ENCODE assay signal across 8 mouse cellular contexts in genomic region chr10:88708671-88709523, GRCm38 (mm10). TPM values are rescaled to one million over a fixed set of nuclear protein-coding genes. Genes with fewer than 3 reads are reported as not detected.
DNase-seq lines count a peak whose midpoint lies in the region; ATAC-seq and TF ChIP-seq lines count a peak whose summit lies in the region.

No protein-coding gene starts in this region.

- H3K9ac ChIP-seq in embryonic facial prominence, embryonic 14.5 days (ENCODE audit: low read depth, low read length): no peak overlapping the region
- H3K9ac ChIP-seq in kidney, embryonic 15.5 days: no peak overlapping the region

- no peaks in the 10 kb centered on the region for H3K36me3 ChIP-seq in embryonic facial prominence, embryonic 14.5 days (ENCODE audit: control insufficient read depth, insufficient read depth, low read length)
- no peaks in the 10 kb centered on the region for H3K36me3 ChIP-seq in embryonic facial prominence, embryonic 10.5 days (replicated peaks)
- H3K36me3 ChIP-seq in kidney, embryonic 15.5 days: no peaks in the 10 kb centered on the region

- 62% methylated on average over 10 of the region's 10 CpGs for WGBS in embryonic facial prominence, embryonic 14.5 days
- WGBS in embryonic facial prominence, embryonic 10.5 days: 67% methylated on average over 10 of the region's 10 CpGs
- 67% methylated on average over 10 of the region's 10 CpGs for WGBS in kidney, embryonic 15.5 days

- no peak overlapping the region for H3K4me2 ChIP-seq in embryonic facial prominence, embryonic 14.5 days (ENCODE audit: low read depth, low read length)
- no peak overlapping the region for H3K4me2 ChIP-seq in kidney, embryonic 15.5 days

- no peaks in the 10 kb centered on the region for H3K27me3 ChIP-seq in embryonic facial prominence, embryonic 14.5 days (replicated peaks; ENCODE audit: control insufficient read depth, insufficient read depth, low read length)
- no peaks in the 10 kb centered on the region for H3K27me3 ChIP-seq in embryonic facial prominence, embryonic 10.5 days (replicated peaks; ENCODE audit: low read depth, poor library complexity, severe bottlenecking)
- no peaks in the 10 kb centered on the region for H3K27me3 ChIP-seq in kidney, embryonic 15.5 days

- ATAC-seq in embryonic facial prominence, embryonic 14.5 days (ENCODE audit: low read depth): no peak
- no peak for ATAC-seq in kidney, embryonic 15.5 days (replicated peaks; ENCODE audit: low FRiP score)

- H3K4me3 ChIP-seq in embryonic facial prominence, embryonic 14.5 days (ENCODE audit: low read depth, low read length): no peak overlapping the region
- no peak overlapping the region for H3K4me3 ChIP-seq in embryonic facial prominence, embryonic 10.5 days
- H3K4me3 ChIP-seq in left cerebral cortex, adult 2 months: no peak overlapping the region
- no peak overlapping the region for H3K4me3 ChIP-seq in kidney, embryonic 15.5 days (replicated peaks)

- DNase-seq in embryonic facial prominence, embryonic 14.5 days (ENCODE audit: low spot score): peak; percentile 32
- DNase-seq in embryonic facial prominence, embryonic 10.5 days (ENCODE audit: low spot score): no peak
- DNase-seq in A20 (ENCODE audit: low read depth, low spot score): peak; percentile 72
- peak; percentile 44 for DNase-seq in adipocyte (ENCODE audit: low spot score)
- DNase-seq in left cerebral cortex, adult 2 months (ENCODE audit: extremely low spot score in 1 of 2, low spot score in 2 of 2): peak; percentile 42 to 61
- no peak for DNase-seq in thymus, postnatal 4 days
- DNase-seq in urinary bladder, adult 18-20 months (ENCODE audit: low spot score in 2 of 2): no peak

- no peaks in the 10 kb centered on the region for H3K4me1 ChIP-seq in embryonic facial prominence, embryonic 14.5 days (ENCODE audit: control insufficient read depth, insufficient read depth, low read length)
- no peaks in the 10 kb centered on the region for H3K4me1 ChIP-seq in embryonic facial prominence, embryonic 10.5 days
- H3K4me1 ChIP-seq in kidney, embryonic 15.5 days: no peaks in the 10 kb centered on the region

- intact Hi-C loops in left cerebral cortex, adult 2 months (cut with DNase I): loop anchor here (5.0 kb wide), 1 partner anchor 87 kb away; no protein-coding TSS in a partner anchor

- no peaks in the 10 kb centered on the region for H3K9me3 ChIP-seq in embryonic facial prominence, embryonic 14.5 days (ENCODE audit: control insufficient read depth, low read length)
- peaks cover 6% of the 10 kb centered on the region for H3K9me3 ChIP-seq in embryonic facial prominence, embryonic 10.5 days
- no peaks in the 10 kb centered on the region; the same call in 1 of the 2 replicates for H3K9me3 ChIP-seq in kidney, embryonic 15.5 days (replicated peaks)

- no peak overlapping the region for H3K27ac ChIP-seq in embryonic facial prominence, embryonic 14.5 days (replicated peaks; ENCODE audit: low read depth, low read length)
- no peak overlapping the region for H3K27ac ChIP-seq in embryonic facial prominence, embryonic 10.5 days (replicated peaks)
- H3K27ac ChIP-seq in left cerebral cortex, adult 2 months: peak overlapping the region; percentile 44; the same call in 1 of the 2 replicates
- H3K27ac ChIP-seq in kidney, embryonic 15.5 days: no peak overlapping the region

- TF ChIP-seq CTCF in left cerebral cortex, adult 2 months (IDR thresholded peaks at IDR 0.05): no peak

RNA-seq across cellular contexts. Expression of gene Arl1, which starts 21.8 kb away (rescaled TPM):
- polyA plus RNA-seq in embryonic facial prominence, embryonic 14.5 days (2014; fragmentation: Nextera tagmentation; extraction: Ambion mirVana): 220 and 231 TPM in 2 replicates
- 152 and 156 TPM in 2 replicates for polyA plus RNA-seq in embryonic facial prominence, embryonic 10.5 days (2016; fragmentation: Nextera tagmentation; extraction: Ambion mirVana)
- 100 to 1,000 TPM; 124 to 134 TPM for total RNA-seq in left cerebral cortex, adult 2 months (2021)
- 191 and 193 TPM in 2 replicates for polyA plus RNA-seq in kidney, embryonic 15.5 days (2015; fragmentation: Nextera tagmentation; extraction: Ambion mirVana)

RNA-seq across cellular contexts. Expression of gene Spic, which starts 24.1 kb away (rescaled TPM):
- polyA plus RNA-seq in embryonic facial prominence, embryonic 14.5 days (2014; fragmentation: Nextera tagmentation; extraction: Ambion mirVana): 0.13 and 0.60 TPM in 2 replicates
- not detected in 2 replicates for polyA plus RNA-seq in embryonic facial prominence, embryonic 10.5 days (2016; fragmentation: Nextera tagmentation; extraction: Ambion mirVana)
- not detected for total RNA-seq in left cerebral cortex, adult 2 months (2021)
- polyA plus RNA-seq in kidney, embryonic 15.5 days (2015; fragmentation: Nextera tagmentation; extraction: Ambion mirVana): 1.0 and 1.1 TPM in 2 replicates

Comparison
In these comparisons a context has a peak if more than half of its experiments do, and no peak if none do; other contexts are left out.
1. DNase-seq: peak in embryonic facial prominence, embryonic 14.5 days (single experiment), A20 (single experiment), adipocyte (single experiment) and left cerebral cortex, adult 2 months (2 of 2); none in embryonic facial prominence, embryonic 10.5 days (single experiment), thymus, postnatal 4 days (single experiment) and urinary bladder, adult 18-20 months (0 of 2).